8 mouse cellular contexts compared by ENCODE assay signal in genomic region chr4:154964581-154965235, GRCm38 (mm10). TPM values are rescaled to one million over a fixed set of nuclear protein-coding genes. Genes with fewer than 3 reads are reported as not detected.
DNase-seq lines count a peak whose midpoint lies in the region; ATAC-seq and TF ChIP-seq lines count a peak whose summit lies in the region.

No protein-coding gene starts in this region.

- H3K27me3 ChIP-seq in forebrain, embryonic 13.5 days = no peaks in the 10 kb centered on the region; the same call in 1 of the 2 replicates
- H3K27me3 ChIP-seq in liver, adult 2 months (ENCODE audit: control insufficient read depth, insufficient read depth, low read length) = peaks cover 15% of the 10 kb centered on the region; the same call in 1 of the 2 replicates
- peaks cover 2% of the 10 kb centered on the region; the same call in 1 of the 2 replicates for H3K27me3 ChIP-seq in spleen, adult 2 months (ENCODE audit: control insufficient read depth, insufficient read depth, low read length)

- TF ChIP-seq POLR2A in liver, adult 2 months (IDR thresholded peaks at IDR 0.05; ENCODE audit: extremely low read depth, insufficient read depth, low read length) = no peak
- no peak for TF ChIP-seq POLR2A in spleen, adult 2 months (IDR thresholded peaks at IDR 0.05; ENCODE audit: low read depth, low read length)

- in situ Hi-C loops in ES-E14 (cut with MboI; ENCODE audit: low sequenced_read_pairs in 2 of 2, unreplicated experiment in 2 of 2) = no loop called here

- peaks cover 0 to 5% of the 10 kb centered on the region in 2 experiments; a peak in 1 of 4 replicates for H3K4me1 ChIP-seq in ES-E14 (ENCODE audit: control insufficient read depth in 2 of 2, insufficient read depth in 2 of 2, low read length in 2 of 2, poor library complexity in 1 of 2)
- peaks cover 57% of the 10 kb centered on the region for H3K4me1 ChIP-seq in forebrain, embryonic 13.5 days
- peaks cover 3% of the 10 kb centered on the region for H3K4me1 ChIP-seq in liver, adult 2 months (ENCODE audit: control insufficient read depth, insufficient read depth, low read length)
- peaks cover 18% of the 10 kb centered on the region; the same call in 1 of the 2 replicates for H3K4me1 ChIP-seq in spleen, adult 2 months (ENCODE audit: control insufficient read depth, insufficient read depth, insufficient read length)

- H3K4me2 ChIP-seq in forebrain, embryonic 13.5 days = peak overlapping the region; percentile 87

- H3K79me2 ChIP-seq in liver, adult 2 months (ENCODE audit: control insufficient read depth, insufficient read depth, low read length) = peaks cover 7% of the 10 kb centered on the region; the same call in 1 of the 2 replicates

- peak overlapping the region; percentile 94 for H3K9ac ChIP-seq in ES-E14 (ENCODE audit: insufficient read depth, low read depth, low read length, poor library complexity, severe bottlenecking)
- peak overlapping the region; percentile 99 for H3K9ac ChIP-seq in forebrain, embryonic 13.5 days
- H3K9ac ChIP-seq in liver, adult 2 months (ENCODE audit: low read depth, low read length) = peak overlapping the region; percentile 92

- H3K36me3 ChIP-seq in ES-E14 (ENCODE audit: control insufficient read depth, insufficient read depth, low read length, poor library complexity, severe bottlenecking) = peaks cover 17% of the 10 kb centered on the region
- peaks cover 27% of the 10 kb centered on the region for H3K36me3 ChIP-seq in forebrain, embryonic 13.5 days (ENCODE audit: poor library complexity, severe bottlenecking)
- H3K36me3 ChIP-seq in liver, adult 2 months (ENCODE audit: control insufficient read depth, insufficient read depth, low read length) = peaks cover under 1% of the 10 kb centered on the region; the same call in 1 of the 2 replicates
- H3K36me3 ChIP-seq in spleen, adult 2 months (ENCODE audit: control insufficient read depth, insufficient read depth, low read length) = peaks cover 8% of the 10 kb centered on the region

- peak; percentile 94 for DNase-seq in heart, adult 11 months
- no peak for DNase-seq in heart, adult 18-20 months
- DNase-seq in ES-E14 (ENCODE audit: low read depth, low spot score) = no peak
- DNase-seq in liver, adult 2 months (ENCODE audit: extremely low read depth, low read depth, low spot score) = no peak
- DNase-seq in spleen, adult 2 months (ENCODE audit: low read depth in 1 of 2, low spot score in 2 of 2) = no peak
- no peak for DNase-seq in adrenal gland, postnatal 25 days
- DNase-seq in adrenal gland, postnatal 4 days (ENCODE audit: low spot score in 2 of 2) = no peak

- WGBS in forebrain, embryonic 13.5 days = under 1% methylated on average over 36 of the region's 36 CpGs
- WGBS in liver, adult 2 months = 2% methylated on average over 36 of the region's 36 CpGs
- 2% methylated on average over 36 of the region's 36 CpGs for WGBS in spleen, adult 2 months

- no peaks in the 10 kb centered on the region for H3K9me3 ChIP-seq in ES-E14 (ENCODE audit: control insufficient read depth, insufficient read depth, low read depth, low read length)
- no peaks in the 10 kb centered on the region for H3K9me3 ChIP-seq in forebrain, embryonic 13.5 days (replicated peaks)

- TF ChIP-seq CTCF in liver, adult 2 months (IDR thresholded peaks at IDR 0.05; ENCODE audit: low read depth, low read length) = no peak
- no peak for TF ChIP-seq CTCF in spleen, adult 2 months (IDR thresholded peaks at IDR 0.05; ENCODE audit: extremely low read depth, insufficient read depth, insufficient read length, insufficient replicate concordance)

- no peak overlapping the region for H3K27ac ChIP-seq in ES-E14 (ENCODE audit: insufficient read depth, low read depth, low read length, poor library complexity, severe bottlenecking)
- peak overlapping the region; percentile 97 for H3K27ac ChIP-seq in forebrain, embryonic 13.5 days
- H3K27ac ChIP-seq in liver, adult 2 months (replicated peaks; ENCODE audit: insufficient read depth, low read depth, low read length) = 0 out of 2 replicates have a peak overlapping the region, but pooled peaks have one; percentile 19
- H3K27ac ChIP-seq in spleen, adult 2 months (ENCODE audit: insufficient read depth, low read length) = peak overlapping the region; percentile 82

- ATAC-seq in forebrain, embryonic 13.5 days = no peak

- peak overlapping the region; percentile 89 to 93 for H3K4me3 ChIP-seq in ES-E14 (ENCODE audit: insufficient read depth in 1 of 2, low read depth in 1 of 2, low read length in 2 of 2, poor library complexity in 1 of 2, severe bottlenecking in 1 of 2)
- H3K4me3 ChIP-seq in forebrain, embryonic 13.5 days = peak overlapping the region; percentile 91
- peak overlapping the region; percentile 95 for H3K4me3 ChIP-seq in liver, adult 2 months (ENCODE audit: insufficient read depth, low read depth, low read length)
- peak overlapping the region; percentile 77 for H3K4me3 ChIP-seq in spleen, adult 2 months (ENCODE audit: extremely low read depth, insufficient read depth, insufficient read length)

TF ChIP-seq in ES-E14, 5 proteins besides CTCF, POLR2A, EP300 and RAD21:
- TF ChIP-seq HCFC1 (IDR thresholded peaks at IDR 0.05; ENCODE audit: borderline replicate concordance, insufficient read depth, low read length) (no peak), MAFK (IDR thresholded peaks at IDR 0.05; ENCODE audit: insufficient read depth, low read depth, low read length) (no peak), ZNF384 (IDR thresholded peaks at IDR 0.05; ENCODE audit: low read depth, low read length) (no peak), CHD2 (IDR thresholded peaks at IDR 0.05; ENCODE audit: low read depth, low read length) (no peak), ZC3H11A (IDR thresholded peaks at IDR 0.05; ENCODE audit: borderline replicate concordance, low read depth, low read length) (no peak)

RNA-seq across cellular contexts. Expression of gene Pank4, which starts 0.8 kb away (rescaled TPM):
- total RNA-seq in heart, adult 18-20 months (2021) = 10 to 100 TPM; 38.7 to 41.4 TPM
- 29.3 and 50.1 TPM in 2 replicates for total RNA-seq in ES-E14 (2012; rRNA removed)
- 41.1 and 45.0 TPM in 2 replicates for polyA plus RNA-seq in forebrain, embryonic 13.5 days (2015; fragmentation: Nextera tagmentation; extraction: Ambion mirVana)
- 13.5 and 13.6 TPM in 2 replicates for total RNA-seq in liver, adult 2 months (2014; rRNA removed)
- 13.0 and 19.5 TPM in 2 replicates for polyA plus RNA-seq in liver, adult 2 months (2012; rRNA removed)
- 58.0 and 69.5 TPM in 2 replicates for polyA plus RNA-seq in spleen, adult 2 months (2012; rRNA removed)
- 33.6 and 33.8 TPM in 2 replicates for total RNA-seq in adrenal gland, postnatal 25 days (2021)
- total RNA-seq in adrenal gland, postnatal 4 days (2021) = 10 to 100 TPM; 32.4 to 39.2 TPM

RNA-seq across cellular contexts. Expression of gene Hes5, which starts 4.0 kb away (rescaled TPM):
- under 1 TPM; 0.31 to 0.67 TPM for total RNA-seq in heart, adult 18-20 months (2021)
- total RNA-seq in ES-E14 (2012; rRNA removed) = 0.18 and 1.3 TPM in 2 replicates
- 243 and 266 TPM in 2 replicates for polyA plus RNA-seq in forebrain, embryonic 13.5 days (2015; fragmentation: Nextera tagmentation; extraction: Ambion mirVana)
- total RNA-seq in liver, adult 2 months (2014; rRNA removed) = not detected in 2 replicates
- not detected in 2 replicates for polyA plus RNA-seq in liver, adult 2 months (2012; rRNA removed)
- 5.4 and 10.5 TPM in 2 replicates for polyA plus RNA-seq in spleen, adult 2 months (2012; rRNA removed)
- total RNA-seq in adrenal gland, postnatal 25 days (2021) = not detected in 2 replicates
- 1 to 10 TPM in 1 of 2 experiments, under 1 TPM in 1; 0.96 to 2.2 TPM for total RNA-seq in adrenal gland, postnatal 4 days (2021)

RNA-seq across cellular contexts. Expression of gene Tnfrsf14, which starts 36.3 kb away (rescaled TPM):
- 1 to 10 TPM; 5.3 to 7.1 TPM for total RNA-seq in heart, adult 18-20 months (2021)
- 0.53 and 0.85 TPM in 2 replicates for total RNA-seq in ES-E14 (2012; rRNA removed)
- polyA plus RNA-seq in forebrain, embryonic 13.5 days (2015; fragmentation: Nextera tagmentation; extraction: Ambion mirVana) = 0.14 and 0.28 TPM in 2 replicates
- 11.2 and 14.4 TPM in 2 replicates for total RNA-seq in liver, adult 2 months (2014; rRNA removed)
- polyA plus RNA-seq in liver, adult 2 months (2012; rRNA removed) = 25.9 and 55.6 TPM in 2 replicates
- polyA plus RNA-seq in spleen, adult 2 months (2012; rRNA removed) = 210 and 232 TPM in 2 replicates
- total RNA-seq in adrenal gland, postnatal 25 days (2021) = 2.1 and 5.9 TPM in 2 replicates
- 10 to 100 TPM; 10.6 to 13.2 TPM for total RNA-seq in adrenal gland, postnatal 4 days (2021)
